Mouse (Mus musculus) frontal cortex, postnatal 36 days (tissue): ENCODE data around the gene Slc41a3.

Experiments
- DNase-seq, 2 experiments: peaks; one replicate each; pipeline ENCODE4 v3.0.0; 2022; ENCODE audit warnings: low spot score in 2 of 2

Gene Slc41a3

GRCm38 (mm10) chr6:90597592-90597991, 6.9 kb upstream of the Slc41a3 start:
- DNase-seq: peak in 1 of 2 experiments; percentile 46

GRCm38 (mm10) chr6:90598197-90598596, 6.3 kb upstream of the Slc41a3 start:
- no peak for DNase-seq

GRCm38 (mm10) chr6:90600351-90600750, 4.2 kb upstream of the Slc41a3 start:
- DNase-seq: no peak

GRCm38 (mm10) chr6:90601736-90602135, 2.8 kb upstream of the Slc41a3 start:
- no peak for DNase-seq

- no peak for DNase-seq
These were observed 2.2 kb upstream of the Slc41a3 start for GRCm38 (mm10) chr6:90602304-90602703.

- DNase-seq: no peak
These were observed 1.4 kb upstream of the Slc41a3 start for GRCm38 (mm10) chr6:90603126-90603525.

GRCm38 (mm10) chr6:90604130-90604529, 395 bp upstream of the Slc41a3 start:
- no peak for DNase-seq

GRCm38 (mm10) chr6:90605298-90605665, 757 bp downstream of the Slc41a3 start:
- DNase-seq: no peak

GRCm38 (mm10) chr6:90606538-90606937, 2.0 kb downstream of the Slc41a3 start:
- DNase-seq: peak; percentile 44 to 63

GRCm38 (mm10) chr6:90607196-90607595, 2.7 kb downstream of the Slc41a3 start:
- peak; percentile 44 to 61 for DNase-seq

- DNase-seq: no peak
These were observed 3.7 kb downstream of the Slc41a3 start for GRCm38 (mm10) chr6:90608186-90608585.

GRCm38 (mm10) chr6:90610248-90610647, 5.7 kb downstream of the Slc41a3 start:
- no peak for DNase-seq

GRCm38 (mm10) chr6:90613277-90613676, 8.8 kb downstream of the Slc41a3 start:
- DNase-seq: no peak

- no peak for DNase-seq
These were observed 10.8 kb downstream of the Slc41a3 start for GRCm38 (mm10) chr6:90615362-90615761.

GRCm38 (mm10) chr6:90615991-90616390, 11.5 kb downstream of the Slc41a3 start:
- DNase-seq: no peak

GRCm38 (mm10) chr6:90616481-90616880, 12.0 kb downstream of the Slc41a3 start:
- no peak for DNase-seq

- no peak for DNase-seq
These were observed 13.7 kb downstream of the Slc41a3 start for GRCm38 (mm10) chr6:90618274-90618673.

GRCm38 (mm10) chr6:90618821-90619636, 14.5 kb downstream of the Slc41a3 start:
- DNase-seq: no peak

- DNase-seq: no peak
These were observed 15.4 kb downstream of the Slc41a3 start for GRCm38 (mm10) chr6:90619936-90620335.

GRCm38 (mm10) chr6:90620791-90621583, 16.5 kb downstream of the Slc41a3 start:
- DNase-seq: no peak

- DNase-seq: no peak
These were observed 17.0 kb downstream of the Slc41a3 start for GRCm38 (mm10) chr6:90621584-90621890.

- no peak for DNase-seq
These were observed 18.4 kb downstream of the Slc41a3 start for GRCm38 (mm10) chr6:90622758-90623455.

GRCm38 (mm10) chr6:90623456-90623836, 18.9 kb downstream of the Slc41a3 start:
- DNase-seq: no peak
